Mouse (Mus musculus): ENCODE data around the gene Spo11.

DNA sequence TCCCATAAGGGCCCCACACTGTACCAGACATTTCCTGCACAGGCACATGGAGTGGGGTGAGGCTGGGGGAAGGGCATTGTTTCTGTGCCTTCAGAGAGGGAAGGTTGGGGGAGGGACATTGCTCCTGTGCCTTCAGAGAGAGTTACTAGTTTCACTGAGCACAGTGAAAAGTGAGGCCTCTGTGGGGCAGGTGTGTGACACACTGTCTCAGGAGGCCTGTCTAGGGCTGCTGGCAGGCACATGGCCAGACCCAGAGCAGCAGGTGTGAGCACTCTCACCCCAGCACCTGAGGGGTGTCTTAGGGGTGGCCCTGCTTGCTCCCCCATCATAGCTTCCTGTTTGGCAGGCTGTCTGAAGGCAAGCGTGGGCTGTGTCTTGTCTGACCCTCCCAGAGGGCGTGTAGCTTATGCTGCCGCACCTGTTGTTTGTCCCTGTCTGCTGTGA is 49.2 kb downstream of the Spo11 start:
- TF ChIP-seq POLR2A (IDR thresholded peaks at IDR 0.05; ENCODE audit: borderline replicate concordance, extremely low read depth, low read depth, low read length) (no peak), CTCF (IDR thresholded peaks at IDR 0.05; ENCODE audit: insufficient read depth, low read length) (no peak)

Measured in lung, adult 2 months (tissue).